Mouse (Mus musculus) megakaryocyte, embryonic 14.5 days (primary cell): ENCODE data around the gene Ap3b1. TPM values are rescaled to one million over a fixed set of nuclear protein-coding genes. Genes with fewer than 3 reads are reported as not detected.

ENCODE experiments used
- H3K27me3 ChIP-seq: replicated peaks from 2 replicates; pipeline ENCODE3; 2012; ENCODE audit warnings: inconsistent platforms
- H3K36me3 ChIP-seq: replicated peaks from 2 replicates; pipeline ENCODE3; 2012; ENCODE audit warnings: low read length, inconsistent platforms, mixed read lengths
- H3K4me1 ChIP-seq: 2 replicates; pipeline ENCODE4 v1.6.1; 2012; ENCODE audit warnings: inconsistent platforms
- H3K4me3 ChIP-seq: replicated peaks from 2 replicates; pipeline ENCODE3; 2012; ENCODE audit warnings: moderate library complexity, mild to moderate bottlenecking, inconsistent platforms
- H3K9me3 ChIP-seq: 2 replicates; pipeline ENCODE4 v1.6.1; 2012; ENCODE audit warnings: inconsistent platforms
- FLI1 ChIP-seq: IDR thresholded peaks from 2 replicates; pipeline ENCODE4 v1.6.1; 2012; ENCODE audit warnings: low read length, inconsistent platforms, mixed read lengths
- GATA1 ChIP-seq: IDR thresholded peaks from 3 replicates; pipeline ENCODE4 v1.6.1; 2012; ENCODE audit warnings: mixed read lengths, low read length, inconsistent platforms, borderline replicate concordance
- polyA plus RNA-seq: library from polyadenylated mRNA; stranded (reverse); fragments of >175 nt; gene quantifications from 2 replicates; pipeline ENCODE4 v1.2.3, GENCODE M21; 2012; ENCODE audit warnings: low replicate concordance; ENCODE audit not compliant: insufficient read depth

Gene Ap3b1
- polyA plus RNA-seq, 1 experiment: 19.0 TPM

DNA sequence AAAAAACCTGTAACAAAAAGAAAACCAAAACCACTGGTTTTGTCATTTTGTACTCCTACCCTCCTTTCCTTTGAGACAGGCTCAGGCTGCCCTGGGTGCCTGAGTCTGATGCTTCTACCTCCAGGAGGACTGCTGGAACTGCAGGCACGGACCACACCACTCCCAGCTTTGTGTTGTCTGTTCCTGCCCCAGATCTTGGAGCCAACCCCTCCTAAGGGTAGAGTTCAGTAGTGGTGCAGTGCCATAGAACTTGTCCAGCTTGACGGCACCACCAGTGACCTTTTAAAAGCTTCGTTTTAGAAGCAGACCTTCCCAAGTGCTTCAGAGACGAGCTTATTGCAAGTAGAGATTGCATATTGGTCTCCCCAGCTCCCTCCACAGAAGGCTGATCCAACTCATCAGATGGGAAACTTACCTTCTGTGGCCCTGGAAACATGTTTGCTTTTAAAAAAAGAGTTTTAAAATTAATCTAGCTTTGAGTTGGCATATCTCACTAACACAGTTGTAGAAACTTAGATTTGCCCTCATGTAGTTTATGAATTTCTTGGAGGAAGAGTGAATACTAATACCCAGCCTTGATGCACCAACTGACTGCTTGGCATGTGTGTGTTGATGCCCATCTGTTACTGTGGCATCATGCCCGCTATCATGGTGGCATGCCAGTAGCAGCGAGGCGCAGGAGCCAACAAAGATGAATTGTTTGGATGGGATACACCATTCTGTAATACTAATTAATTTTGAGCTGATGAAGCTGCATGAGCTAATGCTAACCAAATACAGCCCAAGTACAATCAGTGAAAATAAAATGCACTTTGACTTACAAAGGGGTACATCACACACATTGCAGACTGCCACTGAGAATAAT is 17.0 kb downstream of the Ap3b1 start:
- Histone ChIP-seq H3K9me3 (no peaks in the 10 kb centered on the region), H3K36me3 (peaks cover 77% of the 10 kb centered on the region), H3K4me1 (peaks cover 57% of the 10 kb centered on the region), H3K4me3 (no peak overlapping the region), H3K27me3 (no peaks in the 10 kb centered on the region)
- TF ChIP-seq FLI1: no peak

DNA sequence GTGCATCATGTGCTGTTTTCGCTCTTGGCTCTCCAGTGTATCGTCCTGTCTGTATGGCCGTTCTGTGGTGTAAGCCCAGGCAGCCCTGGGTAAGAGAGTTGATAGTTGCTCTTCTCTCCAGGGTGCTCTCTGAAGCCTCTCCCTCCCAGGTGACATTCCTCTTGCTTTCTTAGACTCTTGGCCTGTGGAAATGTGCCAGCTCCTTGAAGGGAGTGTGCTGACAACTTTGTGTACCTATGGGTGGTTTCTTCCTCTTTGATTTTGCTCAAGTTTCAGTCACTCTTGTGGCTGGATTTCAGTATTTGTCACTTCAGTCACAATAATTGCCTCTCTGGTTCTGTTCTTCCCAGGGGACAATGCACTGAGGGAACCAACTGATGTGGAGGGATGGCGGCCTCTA is 20.2 kb downstream of the Ap3b1 start:
- peaks cover 53% of the 10 kb centered on the region for H3K36me3 ChIP-seq

DNA sequence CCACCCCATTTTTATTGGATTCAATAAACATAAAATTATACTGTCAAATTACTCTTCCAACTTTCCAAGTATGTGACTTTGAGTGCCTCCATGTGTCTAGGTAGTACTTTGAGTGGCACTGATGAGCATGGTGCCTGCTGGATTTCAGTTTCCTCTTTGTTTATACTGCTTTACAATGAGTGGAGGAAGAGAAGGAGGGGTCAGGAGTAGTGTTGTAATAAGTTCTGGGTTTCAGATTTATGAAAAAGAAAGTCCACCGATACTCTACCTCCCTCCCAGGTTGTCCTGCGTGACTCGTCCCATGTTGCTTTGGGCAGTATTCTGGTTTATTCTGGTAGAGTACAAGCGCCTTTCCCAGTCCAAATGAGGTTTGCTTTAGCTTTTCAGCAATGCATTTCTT is 22.7 kb downstream of the Ap3b1 start:
- peak overlapping the region; percentile 88 for H3K4me3 ChIP-seq

More for the DNA sequence above, 20.2 kb downstream of the Ap3b1 start:
- Histone ChIP-seq H3K4me3 (no peak overlapping the region), H3K4me1 (peaks cover 69% of the 10 kb centered on the region), H3K27me3 (no peaks in the 10 kb centered on the region), H3K9me3 (no peaks in the 10 kb centered on the region)
- TF ChIP-seq GATA1 (no peak), FLI1 (no peak)

DNA sequence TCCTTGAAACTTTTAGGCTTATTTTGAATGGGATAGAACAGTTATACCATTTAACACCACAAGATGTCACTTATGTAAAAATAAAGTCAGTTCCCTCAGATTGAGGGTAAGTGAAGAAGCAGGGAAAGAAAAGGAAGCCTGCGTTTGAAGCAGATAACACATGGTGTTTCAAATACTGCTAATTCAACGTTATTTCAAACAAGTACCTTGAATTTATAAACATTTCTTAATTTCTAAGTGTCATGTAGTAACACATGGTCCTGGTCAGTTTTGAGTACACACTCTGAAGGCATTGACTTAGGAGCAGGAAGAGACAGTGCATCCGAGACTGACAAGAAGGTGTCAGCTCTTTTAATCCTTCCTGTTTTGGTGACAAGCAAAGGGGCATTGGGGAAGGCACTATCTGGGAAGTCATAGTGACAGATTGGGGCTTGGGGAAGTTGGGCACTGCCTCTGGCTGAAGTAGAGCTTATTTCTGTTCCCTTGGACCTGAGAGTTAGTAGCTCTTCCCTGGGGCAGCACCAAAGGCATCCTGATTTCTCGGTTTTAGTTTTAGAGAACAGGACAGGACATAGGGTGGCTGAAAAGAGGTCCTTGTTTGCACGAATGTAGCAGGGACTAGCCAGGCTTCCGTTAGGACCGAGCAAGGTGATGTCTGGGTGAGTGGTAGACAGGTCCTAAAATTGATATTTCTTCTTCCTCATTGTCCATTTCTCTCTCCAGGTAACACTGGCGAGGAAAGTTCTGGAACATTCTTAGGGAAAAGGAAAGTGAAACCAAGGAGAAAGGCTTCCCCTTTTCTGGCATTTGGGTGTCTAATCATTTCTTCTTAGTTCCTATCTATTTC is 23.3 kb downstream of the Ap3b1 start:
- H3K27me3 ChIP-seq: no peaks in the 10 kb centered on the region
- H3K4me1 ChIP-seq: peaks cover 83% of the 10 kb centered on the region
- H3K9me3 ChIP-seq: no peaks in the 10 kb centered on the region
- peaks cover 34% of the 10 kb centered on the region for H3K36me3 ChIP-seq
- TF ChIP-seq FLI1: no peak
- TF ChIP-seq GATA1: no peak
- H3K4me3 ChIP-seq: peak overlapping the region; percentile 88

More for the DNA sequence above, 22.7 kb downstream of the Ap3b1 start:
- Histone ChIP-seq H3K36me3 (peaks cover 39% of the 10 kb centered on the region), H3K27me3 (no peaks in the 10 kb centered on the region), H3K9me3 (no peaks in the 10 kb centered on the region), H3K4me1 (peaks cover 77% of the 10 kb centered on the region)
- TF ChIP-seq FLI1 (no peak), GATA1 (no peak)

DNA sequence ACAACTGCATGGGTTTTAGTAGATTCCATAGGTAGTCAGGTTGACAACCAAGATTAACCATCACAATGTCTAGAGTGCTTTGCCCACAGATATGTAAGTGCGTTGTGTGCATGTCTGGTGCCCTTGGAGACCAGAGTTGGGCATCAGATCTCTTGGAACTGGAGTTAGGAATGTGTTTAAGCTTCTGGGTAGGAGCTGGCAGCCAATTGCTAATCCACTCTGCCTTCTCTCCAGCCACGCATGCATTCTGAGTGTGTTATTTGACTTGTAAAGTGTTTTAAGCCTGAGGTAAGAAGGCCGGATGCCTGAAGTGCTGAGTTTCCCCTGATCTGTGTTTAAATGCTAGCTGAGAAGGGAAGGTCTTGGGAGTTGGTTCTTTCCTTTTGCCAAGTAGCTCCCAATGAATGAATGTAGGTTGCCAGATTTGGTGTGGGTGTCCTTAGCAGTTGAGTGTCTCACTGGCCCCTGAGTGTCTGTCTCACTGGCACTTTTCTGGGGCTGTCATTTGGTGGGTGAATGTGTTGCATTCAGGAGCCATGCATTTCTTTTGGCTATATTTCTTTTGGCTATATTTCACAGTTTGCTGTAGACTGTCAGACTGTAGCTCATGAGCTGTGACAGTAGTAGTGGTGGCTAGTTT is 26.3 kb downstream of the Ap3b1 start:
- peaks cover 14% of the 10 kb centered on the region for H3K36me3 ChIP-seq
- TF ChIP-seq GATA1: no peak
- no peak for TF ChIP-seq FLI1
- H3K27me3 ChIP-seq: no peaks in the 10 kb centered on the region
- no peaks in the 10 kb centered on the region for H3K9me3 ChIP-seq
- peaks cover 89% of the 10 kb centered on the region for H3K4me1 ChIP-seq
- H3K4me3 ChIP-seq: no peak overlapping the region

DNA sequence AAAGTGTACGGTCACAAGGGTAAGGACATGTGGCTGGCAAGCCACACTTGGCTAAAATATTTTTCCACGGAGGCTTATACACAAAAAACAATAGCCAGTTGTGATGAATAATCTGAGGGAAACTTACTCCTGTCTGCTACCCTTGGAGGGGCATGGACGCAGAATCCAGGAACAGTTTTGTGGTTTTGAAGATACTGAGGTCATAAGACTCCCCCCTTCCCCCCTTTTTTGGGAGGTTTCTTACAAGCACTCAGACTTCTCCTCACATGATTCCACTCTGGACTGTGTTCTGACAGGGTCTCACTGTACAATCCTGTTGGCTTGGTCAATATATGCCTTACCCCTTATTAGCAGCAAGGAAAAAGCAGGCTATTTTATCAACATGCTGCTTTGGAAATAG is 29.8 kb downstream of the Ap3b1 start:
- no peaks in the 10 kb centered on the region for H3K27me3 ChIP-seq
- peaks cover 82% of the 10 kb centered on the region for H3K4me1 ChIP-seq
- no peak for TF ChIP-seq GATA1
- no peak for TF ChIP-seq FLI1
- H3K36me3 ChIP-seq: peaks cover 36% of the 10 kb centered on the region
- no peaks in the 10 kb centered on the region for H3K9me3 ChIP-seq
- H3K4me3 ChIP-seq: no peak overlapping the region

DNA sequence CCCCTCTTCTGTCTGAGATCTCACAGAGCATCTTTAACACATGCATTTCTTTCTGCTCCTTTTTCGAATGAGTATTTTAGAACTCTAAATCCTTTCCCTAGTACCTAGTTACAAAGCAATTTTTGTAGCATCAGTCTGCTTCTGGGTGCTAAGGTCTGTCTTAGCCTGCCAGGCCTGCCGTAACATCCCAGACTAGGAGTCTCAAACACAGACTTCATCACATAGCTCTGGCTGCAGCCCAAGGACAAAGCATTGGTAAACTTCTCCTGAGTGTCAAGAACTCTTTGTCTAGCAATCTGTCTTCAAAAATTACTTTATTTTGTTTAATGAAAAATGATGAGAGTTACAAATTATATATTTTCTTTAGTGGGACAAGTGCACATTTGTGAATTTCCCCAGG is 30.8 kb downstream of the Ap3b1 start:
- peaks cover 46% of the 10 kb centered on the region for H3K36me3 ChIP-seq
- no peak for TF ChIP-seq GATA1
- TF ChIP-seq FLI1: no peak
- peaks cover 79% of the 10 kb centered on the region for H3K4me1 ChIP-seq
- no peaks in the 10 kb centered on the region for H3K27me3 ChIP-seq
- no peaks in the 10 kb centered on the region for H3K9me3 ChIP-seq
- no peak overlapping the region for H3K4me3 ChIP-seq

DNA sequence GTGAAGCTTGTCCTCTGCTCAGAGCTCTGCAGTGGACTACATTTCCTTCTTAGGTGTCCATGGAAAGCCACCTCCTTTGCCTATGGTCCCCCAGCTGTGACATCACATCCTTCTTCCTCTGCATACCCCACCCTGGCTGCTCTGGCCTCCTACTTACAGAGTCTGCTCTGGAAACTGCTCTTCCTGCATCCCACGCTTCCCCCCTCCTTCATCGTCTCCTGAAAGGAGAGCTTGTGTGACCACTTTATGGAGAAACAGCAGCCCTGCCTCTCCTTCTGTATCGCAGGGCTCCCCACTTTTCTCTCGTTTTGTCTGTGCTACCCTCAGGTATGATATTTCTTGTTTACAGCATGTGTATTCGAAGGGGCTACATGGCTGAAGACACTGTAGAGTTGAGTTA is 33.5 kb downstream of the Ap3b1 start:
- H3K4me3 ChIP-seq: no peak overlapping the region
- no peaks in the 10 kb centered on the region for H3K9me3 ChIP-seq
- TF ChIP-seq FLI1: no peak
- H3K27me3 ChIP-seq: no peaks in the 10 kb centered on the region
- H3K4me1 ChIP-seq: peaks cover 60% of the 10 kb centered on the region
- peaks cover 70% of the 10 kb centered on the region for H3K36me3 ChIP-seq

DNA sequence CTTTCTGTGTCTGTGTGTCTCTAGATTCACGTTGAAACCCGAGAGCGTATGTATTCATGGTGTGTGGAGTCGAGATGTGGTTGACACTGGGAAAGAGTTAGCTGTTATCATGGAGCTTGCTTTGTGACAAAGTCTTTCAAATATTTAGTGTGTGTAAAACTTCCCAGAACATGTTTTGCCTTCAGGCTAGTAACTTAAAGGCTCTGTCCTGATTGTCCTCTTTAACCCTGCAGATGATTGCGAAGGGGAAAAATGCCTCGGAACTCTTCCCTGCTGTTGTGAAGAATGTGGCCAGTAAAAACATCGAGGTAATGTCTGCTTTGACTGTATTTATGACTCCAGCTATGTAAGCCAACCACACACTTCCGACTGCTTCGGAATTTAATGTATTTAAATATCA is 35.7 kb downstream of the Ap3b1 start:
- no peak for TF ChIP-seq FLI1
- H3K36me3 ChIP-seq: peaks cover 92% of the 10 kb centered on the region
- H3K4me3 ChIP-seq: no peak overlapping the region
- no peaks in the 10 kb centered on the region for H3K27me3 ChIP-seq
- no peaks in the 10 kb centered on the region for H3K9me3 ChIP-seq
- peaks cover 58% of the 10 kb centered on the region for H3K4me1 ChIP-seq

DNA sequence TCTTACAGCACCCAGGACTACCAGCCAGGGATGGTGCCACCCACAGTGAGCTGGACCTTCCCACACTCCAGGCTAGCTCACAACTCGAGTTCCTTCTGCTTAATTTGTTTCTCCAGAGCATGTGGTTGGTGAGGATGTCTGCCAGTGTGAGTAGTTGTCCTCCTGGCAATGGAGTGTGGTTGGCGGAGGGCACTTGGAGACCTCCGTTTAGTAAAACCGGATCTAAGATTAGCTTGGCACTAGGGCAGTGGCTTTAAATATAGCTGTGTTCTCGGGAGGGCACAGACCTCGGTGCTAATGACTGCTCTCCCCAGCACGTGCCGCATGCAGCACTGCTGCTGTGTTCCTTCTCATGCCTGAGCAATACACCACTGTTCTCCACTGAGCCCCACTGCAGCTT is 37.0 kb downstream of the Ap3b1 start:
- H3K36me3 ChIP-seq: peaks cover 97% of the 10 kb centered on the region
- no peaks in the 10 kb centered on the region for H3K27me3 ChIP-seq
- TF ChIP-seq GATA1 (no peak), FLI1 (no peak)

More for the DNA sequence above, 37.0 kb downstream of the Ap3b1 start:
- Histone ChIP-seq H3K9me3 (no peaks in the 10 kb centered on the region), H3K4me3 (peak overlapping the region; percentile 9), H3K4me1 (peaks cover 56% of the 10 kb centered on the region)
